Mouse (Mus musculus) CH12.LX (cell line): Measurements from ENCODE around the gene Ttc6. TPM values are rescaled to one million over a fixed set of nuclear protein-coding genes. Genes with fewer than 3 reads are reported as not detected.

Experiments used
- DNase-seq: peaks from one replicate; pipeline ENCODE4 v3.0.0-alpha.2; 2013; ENCODE audit errors: extremely low read depth
- H3K27ac ChIP-seq: 2 replicates; pipeline ENCODE4 v1.5.1; 2012; ENCODE audit warnings: low read depth, mild to moderate bottlenecking, control low read depth, moderate library complexity; ENCODE audit not compliant: insufficient read depth
- H3K27me3 ChIP-seq: replicated peaks from 2 replicates; pipeline ENCODE3; 2012; ENCODE audit warnings: inconsistent platforms
- H3K36me3 ChIP-seq, 2 experiments: replicated peaks in 1 of 2; 2 replicates each; pipeline versions ENCODE3 to v1.6.1; 2012; ENCODE audit warnings: inconsistent platforms in 1 of 2, low read length in 1 of 2, mild to moderate bottlenecking in 1 of 2, mixed read lengths in 1 of 2, moderate library complexity in 1 of 2; ENCODE audit not compliant: control insufficient read depth in 1 of 2, insufficient read depth in 1 of 2
- H3K4me1 ChIP-seq, 2 experiments: 2 replicates each; pipeline ENCODE4 v1.6.1; 2012; ENCODE audit warnings: inconsistent platforms in 1 of 2, moderate library complexity in 1 of 2; ENCODE audit not compliant: insufficient read depth in 2 of 2, control insufficient read depth in 1 of 2
- H3K4me2 ChIP-seq: 2 replicates; pipeline ENCODE4 v1.6.1; 2012; ENCODE audit warnings: low read depth, mild to moderate bottlenecking, control low read depth; ENCODE audit not compliant: poor library complexity, insufficient read depth, severe bottlenecking
- H3K4me3 ChIP-seq, 3 experiments: fragments of 150-350 bp in 1 of 3; sonication (generic) in 1 of 3; replicated peaks in 1 of 3; 2 replicates each; pipeline versions ENCODE3 to v1.5.1; 2011 to 2012; ENCODE audit warnings: low read depth in 2 of 3, low read length in 2 of 3, mild to moderate bottlenecking in 2 of 3, moderate library complexity in 2 of 3, control low read depth in 1 of 3, improper control_type of control experiment in 1 of 3, inconsistent platforms in 1 of 3, mixed read lengths in 1 of 3; ENCODE audit not compliant: poor library complexity in 1 of 3
- H3K79me2 ChIP-seq: replicated peaks from 2 replicates; pipeline ENCODE4 v1.6.1; 2012; ENCODE audit warnings: mild to moderate bottlenecking, moderate library complexity; ENCODE audit not compliant: control insufficient read depth, poor library complexity, insufficient read depth, severe bottlenecking; ENCODE audit errors: extremely low read depth
- H3K9ac ChIP-seq: 2 replicates; pipeline ENCODE4 v1.6.1; 2012; ENCODE audit warnings: low read depth, mild to moderate bottlenecking, control low read depth, moderate library complexity; ENCODE audit not compliant: insufficient read depth
- H3K9me3 ChIP-seq: replicated peaks from 2 replicates; pipeline ENCODE3; 2012; ENCODE audit warnings: low read length, inconsistent platforms, mixed read lengths
- CHD1 ChIP-seq: IDR thresholded peaks from 2 replicates; pipeline ENCODE4 v1.6.1; 2012; ENCODE audit warnings: low read depth, low read length, improper control_type of control experiment, inconsistent platforms
- CHD2 ChIP-seq: IDR thresholded peaks from 2 replicates; pipeline ENCODE4 v1.6.1; 2011; ENCODE audit warnings: low read length, improper control_type of control experiment
- CTCF ChIP-seq, 2 experiments: IDR thresholded peaks in 1 of 2; conservative IDR thresholded peaks in 1 of 2; 2 replicates each; pipeline ENCODE4 v1.5.1; 2011 to 2012; ENCODE audit warnings: low read depth in 2 of 2, low read length in 2 of 2, improper control_type of control experiment in 1 of 2, inconsistent platforms in 1 of 2, mild to moderate bottlenecking in 1 of 2, moderate library complexity in 1 of 2
- ELF1 ChIP-seq: IDR thresholded peaks from 2 replicates; pipeline ENCODE4 v1.6.1; 2014; ENCODE audit warnings: low read depth, mild to moderate bottlenecking, inconsistent platforms, low read length, improper control_type of control experiment
- IRF4 ChIP-seq: IDR thresholded peaks from 2 replicates; pipeline ENCODE4 v1.6.1; 2014; ENCODE audit warnings: low read depth, mild to moderate bottlenecking, inconsistent platforms, low read length, improper control_type of control experiment
- JUN ChIP-seq: IDR thresholded peaks from 2 replicates; pipeline ENCODE4 v1.6.1; 2011; ENCODE audit warnings: low read depth, mild to moderate bottlenecking, low read length, improper control_type of control experiment, moderate library complexity; ENCODE audit not compliant: insufficient read depth
- JUND ChIP-seq: conservative IDR thresholded peaks from 2 replicates; pipeline ENCODE4 v1.6.1; 2011; ENCODE audit warnings: low read depth, low read length, improper control_type of control experiment
- MAFK ChIP-seq: IDR thresholded peaks from 2 replicates; pipeline ENCODE4 v1.6.1; 2011; ENCODE audit warnings: low read length, improper control_type of control experiment; ENCODE audit not compliant: insufficient replicate concordance
- MAX ChIP-seq: IDR thresholded peaks from 2 replicates; pipeline ENCODE4 v1.6.1; 2011; ENCODE audit warnings: low read length, improper control_type of control experiment
- MAZ ChIP-seq: IDR thresholded peaks from 2 replicates; pipeline ENCODE4 v1.6.1; 2012; ENCODE audit warnings: low read depth, mild to moderate bottlenecking, inconsistent platforms, low read length, improper control_type of control experiment, moderate library complexity
- MEF2A ChIP-seq: IDR thresholded peaks from 2 replicates; pipeline ENCODE4 v1.6.1; 2014; ENCODE audit warnings: low read depth, mild to moderate bottlenecking, inconsistent platforms, low read length, improper control_type of control experiment, borderline replicate concordance
- MXI1 ChIP-seq: IDR thresholded peaks from 2 replicates; pipeline ENCODE4 v1.6.1; 2011; ENCODE audit warnings: mild to moderate bottlenecking, low read depth, low read length, improper control_type of control experiment
- POLR2A ChIP-seq: IDR thresholded peaks from 2 replicates; pipeline ENCODE4 v1.6.1; 2011; ENCODE audit warnings: low read depth, mild to moderate bottlenecking, improper control_type of control experiment, low read length
- POLR2AphosphoS2 ChIP-seq: IDR thresholded peaks from 2 replicates; pipeline ENCODE4 v1.6.1; 2011; ENCODE audit warnings: low read depth, low read length, improper control_type of control experiment
- RAD21 ChIP-seq: IDR thresholded peaks from 2 replicates; pipeline ENCODE4 v1.6.1; 2011; ENCODE audit warnings: low read depth, mild to moderate bottlenecking, low read length, improper control_type of control experiment, moderate library complexity
- SMC3 ChIP-seq: IDR thresholded peaks from 2 replicates; pipeline ENCODE4 v1.6.1; 2011; ENCODE audit warnings: low read depth, low read length, improper control_type of control experiment
- TCF12 ChIP-seq: IDR thresholded peaks from 2 replicates; pipeline ENCODE4 v1.6.1; 2014; ENCODE audit warnings: low read depth, mild to moderate bottlenecking, inconsistent platforms, low read length, improper control_type of control experiment
- UBTF ChIP-seq: IDR thresholded peaks from 2 replicates; pipeline ENCODE4 v1.6.1; 2012; ENCODE audit warnings: low read depth, mild to moderate bottlenecking, inconsistent platforms, low read length, improper control_type of control experiment, moderate library complexity
- ZC3H11A ChIP-seq: IDR thresholded peaks from 2 replicates; pipeline ENCODE4 v1.6.1; 2012; ENCODE audit warnings: low read depth, mild to moderate bottlenecking, inconsistent platforms, low read length, improper control_type of control experiment
- ZKSCAN1 ChIP-seq: IDR thresholded peaks from 2 replicates; pipeline ENCODE4 v1.6.1; 2012; ENCODE audit warnings: low read depth, inconsistent platforms, low read length, improper control_type of control experiment, borderline replicate concordance
- dilution Hi-C: fragments of 300-500 bp; cut with MboI; formaldehyde crosslinking; loops from 2 replicates; pipeline ENCODE4 v1.14.3; 2020; ENCODE audit warnings: low sequenced_read_pairs; ENCODE audit not compliant: extremely low pct_unique_long_range_greater_than_20kb, extremely low pct_ligation_motif_present
- in situ Hi-C: fragments of 300-500 bp; cut with MboI; formaldehyde crosslinking; loops from 3 replicates; pipeline ENCODE4 v1.14.3; 2019; ENCODE audit warnings: low sequenced_read_pairs, low pct_ligation_motif_present, low pct_unique_long_range_greater_than_20kb, mixed read lengths
- polyA plus RNA-seq: library from polyadenylated mRNA; unstranded; fragments of >175 nt; gene quantifications from 2 replicates; pipeline ENCODE4 v1.2.1, GENCODE M21; 2012; ENCODE audit warnings: low read depth; ENCODE audit not compliant: insufficient read length
- total RNA-seq, 2 experiments: library from RNA; depleted of rRNA; stranded (reverse); fragments of 300-350 nt in 1 of 2; fragments of >200 nt in 1 of 2; gene quantifications; 2 replicates each; pipeline ENCODE4 v1.2.3; 2012 to 2014

Gene Ttc6
- total and polyA plus RNA-seq, 3 experiments, result not detected

DNA sequence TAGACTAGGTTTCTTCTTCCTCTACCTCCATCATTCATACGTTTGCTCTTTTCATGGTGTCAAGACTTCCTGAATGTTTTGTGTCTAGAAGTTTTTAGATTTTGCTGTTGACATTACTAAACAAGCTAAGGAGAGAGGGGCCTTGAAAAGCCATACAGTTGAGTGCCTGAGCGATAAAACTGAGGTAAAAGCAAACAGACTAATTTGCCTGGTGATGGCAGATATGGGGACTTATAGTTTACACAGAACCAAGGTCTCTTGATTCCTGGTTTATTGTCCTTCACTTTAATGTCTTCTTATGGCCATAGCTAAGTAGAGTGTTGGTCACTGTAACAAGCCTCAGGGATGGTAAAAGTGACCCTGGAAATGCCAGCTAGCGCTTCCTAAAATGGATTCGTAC, 51.2 kb downstream of the Ttc6 start:
- Histone ChIP-seq H3K27ac (no peak overlapping the region), H3K9me3 (no peaks in the 10 kb centered on the region)
- DNase-seq, result no peak
- TF ChIP-seq JUN (no peak), IRF4 (no peak), CHD1 (no peak), ELF1 (no peak), ZKSCAN1 (no peak), MXI1 (no peak), UBTF (no peak), POLR2A (no peak), MEF2A (no peak), POLR2AphosphoS2 (no peak), RAD21 (no peak)
- TF ChIP-seq, all 38 proteins: peak for 0
- Histone ChIP-seq H3K27me3 (no peaks in the 10 kb centered on the region), H3K9ac (no peak overlapping the region), H3K4me1 (0 out of 4 replicates have a peak, but pooled peaks cover 0 to 4% of the 10 kb centered on the region in 2 experiments), H3K4me3 (no peak overlapping the region), H3K4me2 (no peak overlapping the region), H3K79me2 (no peaks in the 10 kb centered on the region), H3K36me3 (no peaks in the 10 kb centered on the region)
- dilution Hi-C loops (no loop called here), in situ Hi-C loops (no loop called here)

DNA sequence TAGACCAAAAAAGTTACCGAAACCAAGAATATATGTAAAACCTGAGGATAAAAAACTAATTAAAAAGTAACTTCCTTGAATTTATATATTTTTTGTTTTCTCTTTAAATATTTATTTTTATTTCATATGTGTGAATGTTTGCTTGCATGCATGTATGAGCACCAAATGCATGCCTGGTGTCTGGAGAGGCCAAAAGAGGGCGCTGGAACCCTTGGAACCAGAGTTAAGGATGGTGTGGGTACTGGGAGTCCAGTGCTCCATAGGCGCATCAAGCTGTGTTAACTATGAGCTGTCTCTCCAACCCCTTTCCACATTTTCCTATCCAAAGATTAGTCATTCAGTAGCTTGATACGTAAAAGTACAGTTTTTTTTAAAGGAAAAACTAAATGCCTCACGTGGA, 58.1 kb downstream of the Ttc6 start:
- no peak overlapping the region for H3K9ac ChIP-seq
- no peak overlapping the region for H3K27ac ChIP-seq
- no peak overlapping the region for H3K4me2 ChIP-seq
- H3K4me3 ChIP-seq, result no peak overlapping the region
- no peaks in the 10 kb centered on the region for H3K27me3 ChIP-seq
- no peaks in the 10 kb centered on the region for H3K4me1 ChIP-seq
- no peaks in the 10 kb centered on the region for H3K79me2 ChIP-seq
- H3K9me3 ChIP-seq, result no peaks in the 10 kb centered on the region
- peak; percentile 16 for DNase-seq
- no peaks in the 10 kb centered on the region for H3K36me3 ChIP-seq
- in situ Hi-C loops (no loop called here), dilution Hi-C loops (no loop called here)
- TF ChIP-seq TCF12, result no peak
- peak; percentile 41 for TF ChIP-seq RAD21
- peak in 1 of 2 experiments; percentile 40; a peak in 2 of 4 replicates for TF ChIP-seq CTCF (conservative IDR thresholded peaks at IDR 0.05 in 1 of 2, IDR thresholded peaks at IDR 0.05 in 1 of 2; ENCODE audit: low read depth in 2 of 2, low read length in 2 of 2)
- TF ChIP-seq SMC3, result peak; percentile 9; the same call in 1 of the 2 replicates

DNA sequence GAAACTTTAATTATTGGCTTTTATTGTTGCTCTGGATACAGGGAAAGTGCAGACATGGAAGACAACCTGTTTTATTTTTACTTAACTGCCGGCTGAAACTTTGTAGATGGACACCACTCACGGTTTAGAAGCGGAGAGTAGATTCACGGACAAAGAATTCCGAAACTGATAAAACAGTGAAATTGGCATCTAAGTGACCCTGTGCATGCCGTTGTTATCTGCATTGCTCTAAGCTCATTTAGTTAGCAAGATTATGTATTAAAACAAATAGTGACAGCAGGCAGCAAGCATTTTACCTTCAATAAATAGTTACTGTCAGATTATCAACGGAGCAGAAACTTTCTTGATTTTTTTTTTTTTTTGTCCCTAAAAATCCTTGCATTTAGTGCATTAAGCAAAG, 59.4 kb downstream of the Ttc6 start:
- Histone ChIP-seq H3K9me3 (no peaks in the 10 kb centered on the region), H3K27me3 (no peaks in the 10 kb centered on the region), H3K4me1 (no peaks in the 10 kb centered on the region), H3K27ac (no peak overlapping the region), H3K4me3 (no peak overlapping the region), H3K36me3 (no peaks in the 10 kb centered on the region), H3K9ac (no peak overlapping the region), H3K79me2 (no peaks in the 10 kb centered on the region), H3K4me2 (no peak overlapping the region)
- DNase-seq, result no peak
- TF ChIP-seq POLR2AphosphoS2 (no peak), MAFK (no peak), MAX (no peak), JUND (no peak), ELF1 (no peak), JUN (no peak), ZC3H11A (no peak), MAZ (no peak), CHD2 (no peak)
- dilution Hi-C loops, result no loop called here
- in situ Hi-C loops, result no loop called here
